Comparison of ENCODE assay signal across 8 mouse cellular contexts in genomic region chr7:96796033-96796741, GRCm38 (mm10).
A peak's percentile ranks its signal among the peaks of the same experiment; 100 is the strongest.
DNase-seq lines count a peak whose midpoint lies in the region; ATAC-seq and TF ChIP-seq lines count a peak whose summit lies in the region.

No protein-coding gene starts in this region.

- no peaks in the 10 kb centered on the region for H3K36me3 ChIP-seq in heart, embryonic 11.5 days (ENCODE audit: control insufficient read depth, insufficient read depth, low read length)
- H3K36me3 ChIP-seq in kidney, embryonic 16.5 days (ENCODE audit: insufficient read depth, low read length): peaks cover 4% of the 10 kb centered on the region
- H3K36me3 ChIP-seq in limb, embryonic 13.5 days: no peaks in the 10 kb centered on the region
- H3K36me3 ChIP-seq in neural tube, embryonic 12.5 days: no peaks in the 10 kb centered on the region

- no peak overlapping the region for H3K9ac ChIP-seq in heart, embryonic 11.5 days (ENCODE audit: low read depth, low read length)
- H3K9ac ChIP-seq in kidney, embryonic 16.5 days (replicated peaks; ENCODE audit: low read length): peak overlapping the region; percentile 36
- no peak overlapping the region for H3K9ac ChIP-seq in limb, embryonic 13.5 days
- no peak overlapping the region for H3K9ac ChIP-seq in neural tube, embryonic 12.5 days

- H3K4me3 ChIP-seq in embryonic fibroblast, embryonic 13.5 days (ENCODE audit: insufficient read depth, low read length): no peak overlapping the region
- H3K4me3 ChIP-seq in heart, embryonic 11.5 days (ENCODE audit: low read depth, low read length): no peak overlapping the region
- no peak overlapping the region for H3K4me3 ChIP-seq in kidney, embryonic 16.5 days (ENCODE audit: low read length)
- no peak overlapping the region for H3K4me3 ChIP-seq in limb, embryonic 13.5 days
- H3K4me3 ChIP-seq in neural tube, embryonic 12.5 days: no peak overlapping the region

- 0 out of 2 replicates have a peak, but pooled peaks have one; percentile 4 for TF ChIP-seq POLR2A in embryonic fibroblast, embryonic 13.5 days (IDR thresholded peaks at IDR 0.05; ENCODE audit: low read depth, low read length)

- no peak for TF ChIP-seq CTCF in embryonic fibroblast, embryonic 13.5 days (IDR thresholded peaks at IDR 0.05; ENCODE audit: borderline replicate concordance, insufficient read depth, low read length)

- peak overlapping the region; percentile 37 for H3K27ac ChIP-seq in embryonic fibroblast, embryonic 13.5 days (ENCODE audit: insufficient read depth, low read length)
- H3K27ac ChIP-seq in heart, embryonic 11.5 days (ENCODE audit: low read depth, low read length): peak overlapping the region; percentile 75
- H3K27ac ChIP-seq in kidney, embryonic 16.5 days (ENCODE audit: low read length): peak overlapping the region; percentile 89
- peak overlapping the region; percentile 94 for H3K27ac ChIP-seq in limb, embryonic 13.5 days
- peak overlapping the region; percentile 82 for H3K27ac ChIP-seq in neural tube, embryonic 12.5 days

- ATAC-seq in cerebellum, adult (ENCODE audit: insufficient number of reproducible peaks, low FRiP score, low TSS enrichment): no peak
- no peak for ATAC-seq in heart, embryonic 11.5 days (replicated peaks; ENCODE audit: insufficient number of reproducible peaks, low FRiP score, low TSS enrichment)
- ATAC-seq in kidney, embryonic 16.5 days (ENCODE audit: low FRiP score, low TSS enrichment): peak; percentile 88
- peak; percentile 86 for ATAC-seq in limb, embryonic 13.5 days (ENCODE audit: low FRiP score, low read depth)
- ATAC-seq in neural tube, embryonic 12.5 days (ENCODE audit: low FRiP score, low read depth): peak; percentile 87
- ATAC-seq in megakaryocyte progenitor cell, adult 5-6 weeks (replicated peaks; ENCODE audit: poor library complexity): no peak

- WGBS in heart, embryonic 11.5 days (ENCODE audit: insufficient replicate concordance): 51% methylated on average over 9 of the region's 9 CpGs
- WGBS in kidney, embryonic 16.5 days: 30% methylated on average over 9 of the region's 9 CpGs
- WGBS in limb, embryonic 13.5 days: 33% methylated on average over 9 of the region's 9 CpGs
- 39% methylated on average over 9 of the region's 9 CpGs for WGBS in neural tube, embryonic 12.5 days

- peaks cover 7% of the 10 kb centered on the region; the same call in 1 of the 2 replicates for H3K4me1 ChIP-seq in embryonic fibroblast, embryonic 13.5 days (ENCODE audit: control insufficient read depth, insufficient read depth, low read length)
- peaks cover 7% of the 10 kb centered on the region; the same call in 1 of the 2 replicates for H3K4me1 ChIP-seq in heart, embryonic 11.5 days (ENCODE audit: control insufficient read depth, insufficient read depth, low read length)
- H3K4me1 ChIP-seq in kidney, embryonic 16.5 days (ENCODE audit: insufficient read depth, low read length): peaks cover 38% of the 10 kb centered on the region
- peaks cover 93% of the 10 kb centered on the region for H3K4me1 ChIP-seq in limb, embryonic 13.5 days
- peaks cover 38% of the 10 kb centered on the region for H3K4me1 ChIP-seq in neural tube, embryonic 12.5 days

- peak; percentile 22 for DNase-seq in cerebellum, adult 11 months

- H3K9me3 ChIP-seq in heart, embryonic 11.5 days (replicated peaks; ENCODE audit: control insufficient read depth, low read length): no peaks in the 10 kb centered on the region
- H3K9me3 ChIP-seq in kidney, embryonic 16.5 days (ENCODE audit: low read length): no peaks in the 10 kb centered on the region
- H3K9me3 ChIP-seq in limb, embryonic 13.5 days: no peaks in the 10 kb centered on the region
- no peaks in the 10 kb centered on the region for H3K9me3 ChIP-seq in neural tube, embryonic 12.5 days

- H3K27me3 ChIP-seq in heart, embryonic 11.5 days (ENCODE audit: control insufficient read depth, insufficient read depth, low read length): no peaks in the 10 kb centered on the region
- no peaks in the 10 kb centered on the region for H3K27me3 ChIP-seq in kidney, embryonic 16.5 days (ENCODE audit: insufficient read depth, low read length)
- H3K27me3 ChIP-seq in limb, embryonic 13.5 days: no peaks in the 10 kb centered on the region
- no peaks in the 10 kb centered on the region for H3K27me3 ChIP-seq in neural tube, embryonic 12.5 days (replicated peaks)

- no peak overlapping the region for H3K4me2 ChIP-seq in heart, embryonic 11.5 days
- H3K4me2 ChIP-seq in kidney, embryonic 16.5 days (replicated peaks; ENCODE audit: low read depth, low read length): 0 out of 2 replicates have a peak overlapping the region, but pooled peaks have one; percentile 13
- H3K4me2 ChIP-seq in limb, embryonic 13.5 days (replicated peaks): peak overlapping the region; percentile 1
- H3K4me2 ChIP-seq in neural tube, embryonic 12.5 days (replicated peaks): peak overlapping the region; percentile 36

Comparison
In these comparisons a context has a peak if more than half of its experiments do, and no peak if none do; other contexts are left out.
1. ATAC-seq: peak in kidney, embryonic 16.5 days (single experiment), limb, embryonic 13.5 days (single experiment) and neural tube, embryonic 12.5 days (single experiment); none in cerebellum, adult (single experiment), heart, embryonic 11.5 days (single experiment) and megakaryocyte progenitor cell, adult 5-6 weeks (single experiment).
2. H3K27ac ChIP-seq: peak in every context shown above with its lines; median percentile 94 in limb, embryonic 13.5 days; 89 in kidney, embryonic 16.5 days; 82 in neural tube, embryonic 12.5 days; 75 in heart, embryonic 11.5 days; 37 in embryonic fibroblast, embryonic 13.5 days.